ENCODE assay signal across 9 mouse cellular contexts in the genomic region with DNA sequence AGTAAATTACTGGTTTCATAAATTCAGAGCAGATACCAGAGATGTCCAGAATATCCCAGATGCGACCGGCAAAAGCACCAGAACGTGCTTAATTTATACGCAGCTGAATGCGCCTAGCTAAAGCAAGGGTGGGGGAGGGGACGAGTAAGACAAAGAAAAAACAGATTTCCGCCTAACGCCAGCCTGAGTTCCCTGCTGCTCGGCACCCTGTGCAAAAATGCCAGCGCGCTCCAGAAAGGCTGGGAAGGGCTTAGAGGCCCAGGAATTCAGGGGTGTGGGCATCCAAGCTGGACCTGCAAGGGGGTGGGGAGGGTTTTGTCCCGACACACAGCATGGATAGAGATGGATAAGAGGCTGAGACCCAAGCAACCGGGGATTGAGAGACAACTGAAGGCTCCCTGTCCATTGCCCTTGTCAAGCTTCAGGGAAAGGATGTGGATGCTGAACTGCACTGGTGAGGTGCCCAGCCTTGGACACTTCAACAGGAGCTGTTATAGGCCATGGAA.
DNase-seq lines count a peak whose midpoint lies in the region; ATAC-seq lines count a peak whose summit lies in the region.
"Had no signal": no experiment of that assay in that cellular context is flagged by ENCODE, and none has a peak within 500 bp of the region (broad histone marks: within the 10 kb centered on the region; RNA-seq: fewer than 3 reads in every experiment).

No protein-coding gene starts in this region.

- H3K27ac ChIP-seq in hindbrain, embryonic 14.5 days: peak overlapping the region; percentile 92
- H3K27ac ChIP-seq in midbrain, embryonic 11.5 days (ENCODE audit: low read depth, low read length): peak overlapping the region; percentile 93

- WGBS in hindbrain, embryonic 14.5 days: under 1% methylated on average over 13 of the region's 13 CpGs
- under 1% methylated on average over 13 of the region's 13 CpGs for WGBS in midbrain, embryonic 11.5 days

- peak; percentile 68; the same call in 1 of the 2 replicates for ATAC-seq in hindbrain, embryonic 14.5 days (ENCODE audit: low FRiP score)
- peak; percentile 87 for ATAC-seq in midbrain, embryonic 11.5 days (ENCODE audit: low FRiP score)

- peak; percentile 73 to 74 for DNase-seq in cerebellum, postnatal 10 days
- no peak for DNase-seq in cerebellum, adult 11 months
- DNase-seq in ovary, postnatal 36 days (ENCODE audit: low spot score): peak; percentile 7
- no peak for DNase-seq in ovary, adult 18-20 months (ENCODE audit: low spot score)
- peak; percentile 81 for DNase-seq in hindbrain, embryonic 14.5 days (ENCODE audit: low spot score)
- DNase-seq in midbrain, embryonic 11.5 days (ENCODE audit: low spot score, missing footprints): peak; percentile 97
- DNase-seq in thymus, postnatal 0 days (ENCODE audit: low spot score): no peak
- DNase-seq in urinary bladder, postnatal 10 days (ENCODE audit: low spot score): no peak

- peak overlapping the region; percentile 49 for H3K9ac ChIP-seq in hindbrain, embryonic 14.5 days
- peak overlapping the region; percentile 58 for H3K9ac ChIP-seq in midbrain, embryonic 11.5 days (ENCODE audit: low read length)

- H3K4me3 ChIP-seq in hindbrain, embryonic 14.5 days (replicated peaks; ENCODE audit: low read length): peak overlapping the region; percentile 17; the same call in 1 of the 2 replicates
- H3K4me3 ChIP-seq in midbrain, embryonic 11.5 days (ENCODE audit: low read depth, low read length): no peak overlapping the region
- H3K4me3 ChIP-seq: megakaryocyte, embryonic 14.5 days had no signal

- no peaks in the 10 kb centered on the region for H3K9me3 ChIP-seq in hindbrain, embryonic 14.5 days (ENCODE audit: control insufficient read depth, low read length)
- no peaks in the 10 kb centered on the region for H3K9me3 ChIP-seq in midbrain, embryonic 11.5 days (ENCODE audit: control insufficient read depth, low read length)

- H3K4me2 ChIP-seq in hindbrain, embryonic 14.5 days (replicated peaks): peak overlapping the region; percentile 50
- H3K4me2 ChIP-seq in midbrain, embryonic 11.5 days: peak overlapping the region; percentile 33

- no peaks in the 10 kb centered on the region for H3K27me3 ChIP-seq in hindbrain, embryonic 14.5 days (ENCODE audit: control insufficient read depth, insufficient read depth, low read length)
- H3K27me3 ChIP-seq in midbrain, embryonic 11.5 days (ENCODE audit: control insufficient read depth, insufficient read depth, low read length): no peaks in the 10 kb centered on the region
- H3K27me3 ChIP-seq: megakaryocyte, embryonic 14.5 days had no signal

- no peaks in the 10 kb centered on the region for H3K36me3 ChIP-seq in hindbrain, embryonic 14.5 days (replicated peaks; ENCODE audit: control insufficient read depth, insufficient read depth)
- no peaks in the 10 kb centered on the region for H3K36me3 ChIP-seq in midbrain, embryonic 11.5 days (ENCODE audit: control insufficient read depth, insufficient read depth, low read length)

- peaks cover 39% of the 10 kb centered on the region for H3K4me1 ChIP-seq in hindbrain, embryonic 14.5 days (replicated peaks; ENCODE audit: control insufficient read depth, insufficient read depth, low read length)
- H3K4me1 ChIP-seq in midbrain, embryonic 11.5 days (ENCODE audit: control insufficient read depth, insufficient read depth, low read length): peaks cover 28% of the 10 kb centered on the region
- H3K4me1 ChIP-seq: megakaryocyte, embryonic 14.5 days had no signal

Comparison
In these comparisons a context has a peak if more than half of its experiments do, and no peak if none do; other contexts are left out.
1. DNase-seq: peak in cerebellum, postnatal 10 days (2 of 2), ovary, postnatal 36 days (single experiment), hindbrain, embryonic 14.5 days (single experiment) and midbrain, embryonic 11.5 days (single experiment); none in cerebellum, adult 11 months (single experiment), ovary, adult 18-20 months (single experiment), thymus, postnatal 0 days (single experiment) and urinary bladder, postnatal 10 days (single experiment).